Mouse (Mus musculus): ENCODE data around the gene Slc43a2. TPM values are rescaled to one million over a fixed set of nuclear protein-coding genes. Genes with fewer than 3 reads are reported as not detected.
"Not testable (repeated sequence)": the region's sequence is repeated elsewhere in the genome, so short reads cannot be mapped to it uniquely, and the experiment has no call there.

Gene Slc43a2
- total RNA-seq, 2 experiments from 2014 or later: 23.5 to 26.8 TPM

- DNase-seq: no peak
Observed at GRCm38 (mm10) chr11:75551321-75551720, 19.8 kb downstream of the Slc43a2 start.

GRCm38 (mm10) chr11:75551961-75552441, 20.5 kb downstream of the Slc43a2 start:
- DNase-seq: peak; percentile 74

- no peak for DNase-seq
Observed at GRCm38 (mm10) chr11:75552906-75553482, 21.5 kb downstream of the Slc43a2 start.

GRCm38 (mm10) chr11:75556006-75556405, 24.5 kb downstream of the Slc43a2 start:
- DNase-seq: not testable (repeated sequence)

- no peak for DNase-seq
Observed at GRCm38 (mm10) chr11:75557142-75557541, 25.6 kb downstream of the Slc43a2 start.

- no peak for DNase-seq
Observed at GRCm38 (mm10) chr11:75558101-75558500, 26.6 kb downstream of the Slc43a2 start.

- no peak for DNase-seq
Observed at GRCm38 (mm10) chr11:75559870-75560504, 28.5 kb downstream of the Slc43a2 start.

GRCm38 (mm10) chr11:75560530-75561409, 29.3 kb downstream of the Slc43a2 start:
- DNase-seq: no peak

GRCm38 (mm10) chr11:75561410-75561791, 29.9 kb downstream of the Slc43a2 start:
- no peak for DNase-seq

GRCm38 (mm10) chr11:75562840-75563239, 31.3 kb downstream of the Slc43a2 start:
- DNase-seq: no peak

GRCm38 (mm10) chr11:75563851-75564548, 32.5 kb downstream of the Slc43a2 start:
- peak; percentile 67 for DNase-seq

- peak; percentile 93 for DNase-seq
Observed at GRCm38 (mm10) chr11:75565849-75566248, 34.4 kb downstream of the Slc43a2 start.

- DNase-seq: no peak
Observed at GRCm38 (mm10) chr11:75566276-75567196, 35.0 kb downstream of the Slc43a2 start.

- DNase-seq: no peak
Observed at GRCm38 (mm10) chr11:75567346-75568114, 36.0 kb downstream of the Slc43a2 start.

- no peak for DNase-seq
Observed at GRCm38 (mm10) chr11:75568115-75568511, 36.6 kb downstream of the Slc43a2 start.

GRCm38 (mm10) chr11:75568962-75569361, 37.5 kb downstream of the Slc43a2 start:
- no peak for DNase-seq

- DNase-seq: no peak
Observed at GRCm38 (mm10) chr11:75570375-75571125, 39.1 kb downstream of the Slc43a2 start.

GRCm38 (mm10) chr11:75571126-75571990, 39.9 kb downstream of the Slc43a2 start:
- DNase-seq: peak; percentile 79
